ENCODE assay signal across 15 mouse cellular contexts in genomic region chr13:102669522-102670256, GRCm38 (mm10). TPM values are rescaled to one million over a fixed set of nuclear protein-coding genes. Genes with fewer than 3 reads are reported as not detected.
DNase-seq lines count a peak whose midpoint lies in the region; ATAC-seq lines count a peak whose summit lies in the region.
"Had no signal": no experiment of that assay in that cellular context is flagged by ENCODE, and none has a peak within 500 bp of the region (broad histone marks: within the 10 kb centered on the region; RNA-seq: fewer than 3 reads in every experiment).

No protein-coding gene starts in this region.

- no peaks in the 10 kb centered on the region for H3K9me3 ChIP-seq in heart, embryonic 14.5 days (ENCODE audit: control insufficient read depth, low read length)
- H3K9me3 ChIP-seq in embryonic facial prominence, embryonic 10.5 days = no peaks in the 10 kb centered on the region
- peaks cover 4% of the 10 kb centered on the region; the same call in 1 of the 2 replicates for H3K9me3 ChIP-seq in kidney, embryonic 16.5 days (ENCODE audit: low read length)
- H3K9me3 ChIP-seq: embryonic facial prominence, embryonic 12.5 days; liver, embryonic 15.5 days had no signal

- H3K9ac ChIP-seq in heart, embryonic 14.5 days (ENCODE audit: low read length) = peak overlapping the region; percentile 6; the same call in 1 of the 2 replicates
- H3K9ac ChIP-seq in kidney, embryonic 16.5 days (replicated peaks; ENCODE audit: low read length) = no peak overlapping the region
- H3K9ac ChIP-seq: embryonic facial prominence, embryonic 12.5 days; liver, embryonic 15.5 days had no signal

- H3K4me1 ChIP-seq in heart, embryonic 14.5 days (ENCODE audit: control insufficient read depth in 2 of 2, insufficient read depth in 2 of 2, low read length in 2 of 2) = peaks cover 18 to 34% of the 10 kb centered on the region in 2 experiments
- peaks cover 26% of the 10 kb centered on the region for H3K4me1 ChIP-seq in embryonic facial prominence, embryonic 10.5 days
- peaks cover 9% of the 10 kb centered on the region for H3K4me1 ChIP-seq in kidney, embryonic 16.5 days (ENCODE audit: insufficient read depth, low read length)

- no peak for DNase-seq in heart, adult 9 months (ENCODE audit: low spot score in 2 of 2)
- peak; percentile 85 for DNase-seq in 416B (ENCODE audit: low read depth)
- no peak for DNase-seq in embryonic facial prominence, embryonic 10.5 days (ENCODE audit: low spot score)
- no peak for DNase-seq in layer of hippocampus, postnatal 14 days (ENCODE audit: low spot score in 2 of 2)
- no peak for DNase-seq in adrenal gland, postnatal 14 days
- DNase-seq in thymus, postnatal 0 days (ENCODE audit: low spot score) = no peak
- DNase-seq: adrenal gland, postnatal 25 days; cerebellum, adult 11-12 months; thymus, postnatal 25 days had no signal

- H3K4me2 ChIP-seq in heart, embryonic 14.5 days (ENCODE audit: low read length) = no peak overlapping the region
- H3K4me2 ChIP-seq in kidney, embryonic 16.5 days (replicated peaks; ENCODE audit: low read depth, low read length) = no peak overlapping the region
- H3K4me2 ChIP-seq: embryonic facial prominence, embryonic 12.5 days; liver, embryonic 15.5 days had no signal

- ATAC-seq in heart, embryonic 14.5 days (ENCODE audit: insufficient number of reproducible peaks, insufficient read depth, low FRiP score, low read depth) = peak; percentile 32; the same call in 1 of the 2 replicates
- ATAC-seq in kidney, embryonic 16.5 days (ENCODE audit: low FRiP score, low TSS enrichment) = peak; percentile 47; the same call in 1 of the 2 replicates
- ATAC-seq: hindbrain, postnatal 0 days; Patski had no signal

- no peak overlapping the region for H3K4me3 ChIP-seq in heart, embryonic 14.5 days (ENCODE audit: control insufficient read depth in 1 of 2, insufficient read depth in 1 of 2, low read depth in 1 of 2, low read length in 2 of 2)
- no peak overlapping the region for H3K4me3 ChIP-seq in embryonic facial prominence, embryonic 10.5 days
- no peak overlapping the region for H3K4me3 ChIP-seq in kidney, embryonic 16.5 days (ENCODE audit: low read length)
- H3K4me3 ChIP-seq: embryonic facial prominence, embryonic 12.5 days; liver, embryonic 15.5 days had no signal

- WGBS in heart, embryonic 14.5 days = 38% methylated on average over 14 of the region's 14 CpGs
- WGBS in embryonic facial prominence, embryonic 10.5 days = 61% methylated on average over 14 of the region's 14 CpGs
- 31% methylated on average over 14 of the region's 14 CpGs for WGBS in kidney, embryonic 16.5 days

- peak overlapping the region; percentile 28 to 46 for H3K27ac ChIP-seq in heart, embryonic 14.5 days (replicated peaks in 1 of 2; ENCODE audit: control insufficient read depth in 1 of 2, insufficient read depth in 1 of 2, low read depth in 2 of 2, low read length in 2 of 2)
- H3K27ac ChIP-seq in embryonic facial prominence, embryonic 10.5 days (replicated peaks) = peak overlapping the region; percentile 30; the same call in 1 of the 2 replicates
- H3K27ac ChIP-seq in kidney, embryonic 16.5 days (ENCODE audit: low read length) = no peak overlapping the region
- H3K27ac ChIP-seq: embryonic facial prominence, embryonic 12.5 days; hindbrain, postnatal 0 days; liver, embryonic 15.5 days had no signal

- no peaks in the 10 kb centered on the region for H3K27me3 ChIP-seq in heart, embryonic 14.5 days (ENCODE audit: control insufficient read depth, insufficient read depth, low read length)
- peaks cover 11% of the 10 kb centered on the region; the same call in 1 of the 2 replicates for H3K27me3 ChIP-seq in embryonic facial prominence, embryonic 10.5 days (replicated peaks; ENCODE audit: low read depth, poor library complexity, severe bottlenecking)
- no peaks in the 10 kb centered on the region for H3K27me3 ChIP-seq in kidney, embryonic 16.5 days (ENCODE audit: insufficient read depth, low read length)
- H3K27me3 ChIP-seq: embryonic facial prominence, embryonic 12.5 days; Patski had no signal

- H3K36me3 ChIP-seq in heart, embryonic 14.5 days (ENCODE audit: control insufficient read depth, insufficient read depth, low read length) = no peaks in the 10 kb centered on the region
- H3K36me3 ChIP-seq in embryonic facial prominence, embryonic 10.5 days (replicated peaks) = no peaks in the 10 kb centered on the region
- no peaks in the 10 kb centered on the region for H3K36me3 ChIP-seq in kidney, embryonic 16.5 days (ENCODE audit: insufficient read depth, low read length)
- H3K36me3 ChIP-seq: embryonic facial prominence, embryonic 12.5 days; liver, embryonic 15.5 days had no signal

RNA-seq across cellular contexts. Expression of gene Cd180, which starts 23.7 kb away (rescaled TPM):
- 0.88 and 0.94 TPM in 2 replicates for polyA plus RNA-seq in heart, embryonic 14.5 days (2014; fragmentation: Nextera tagmentation; extraction: Ambion mirVana)
- polyA plus RNA-seq in embryonic facial prominence, embryonic 10.5 days (2016; fragmentation: Nextera tagmentation; extraction: Ambion mirVana) = 0.10 and 0.31 TPM in 2 replicates
- polyA plus RNA-seq in kidney, embryonic 16.5 days (2015; fragmentation: Nextera tagmentation; extraction: Ambion mirVana) = 0.24 and 0.29 TPM in 2 replicates
- total RNA-seq in layer of hippocampus, postnatal 14 days (2021) = 1 to 10 TPM; 2.9 to 3.7 TPM
- total RNA-seq in adrenal gland, postnatal 14 days (2021) = 0.93 and 6.8 TPM in 2 replicates
- polyA plus RNA-seq in thymus, postnatal 0 days (2015; fragmentation: Nextera tagmentation; extraction: Ambion mirVana) = 1.1 and 1.2 TPM in 2 replicates
- polyA plus RNA-seq: Patski had no signal
